Mouse (Mus musculus) T-helper 17 cell (primary cell): ENCODE data around the gene Trabd2b.

Experiments used
- in situ Hi-C, 2 experiments: fragments of 300-600 bp; cut with MboI, MseI; formaldehyde crosslinking; loops; 1 replicate in 1 of 2; 2 replicates in 1 of 2; pipeline ENCODE4 v1.15.1; 2025; ENCODE audit warnings: high pct_unique_total_duplicates in 2 of 2

The Trabd2b gene

GRCm38 (mm10) chr4:114492157-114492556, 85.6 kb downstream of the Trabd2b start:
- in situ Hi-C loops = no loop called here

- in situ Hi-C loops = no loop called here
Measured at GRCm38 (mm10) chr4:114494035-114494434, 87.5 kb downstream of the Trabd2b start.

DNA sequence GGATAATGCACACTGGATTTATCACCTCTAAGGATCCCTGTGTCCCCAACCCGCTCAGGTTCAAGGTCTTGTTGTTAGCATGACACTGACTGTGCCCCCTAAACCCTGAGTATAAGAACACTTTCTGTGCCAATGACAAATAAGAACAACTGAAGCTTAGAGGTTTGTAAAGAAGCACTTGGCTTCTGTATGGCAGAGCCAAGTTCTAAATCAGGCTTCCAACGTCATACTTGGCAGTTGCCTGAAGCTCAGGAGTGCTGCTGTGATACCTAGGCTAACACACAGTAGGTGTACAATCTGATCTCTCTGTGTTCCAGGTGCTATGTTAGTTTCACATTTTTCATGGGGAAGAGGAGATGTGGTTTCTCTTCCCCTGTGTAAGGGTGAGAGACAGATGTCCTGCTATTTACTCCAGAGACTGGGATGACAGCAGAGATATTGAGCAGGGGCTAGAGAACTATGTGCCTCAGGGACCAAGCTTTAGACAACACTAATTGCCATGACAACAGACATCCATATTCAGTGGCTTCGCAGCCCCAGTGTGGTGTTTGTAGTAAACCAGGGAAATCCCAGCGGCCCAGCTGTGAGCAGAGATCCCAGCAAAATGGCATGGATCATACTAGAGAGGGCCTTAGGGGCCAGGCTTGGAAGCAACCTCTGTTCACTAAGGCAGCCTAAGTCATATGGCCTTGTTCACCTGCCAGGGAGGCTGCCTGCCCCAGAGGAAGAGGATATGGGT, 89.3 kb downstream of the Trabd2b start:
- in situ Hi-C loops = no loop called here

- in situ Hi-C loops = no loop called here
Measured at GRCm38 (mm10) chr4:114499650-114500049, 93.1 kb downstream of the Trabd2b start.

GRCm38 (mm10) chr4:114500317-114500716, 93.8 kb downstream of the Trabd2b start:
- in situ Hi-C loops = no loop called here

- in situ Hi-C loops = no loop called here
Measured at GRCm38 (mm10) chr4:114501048-114501447, 94.5 kb downstream of the Trabd2b start.

DNA sequence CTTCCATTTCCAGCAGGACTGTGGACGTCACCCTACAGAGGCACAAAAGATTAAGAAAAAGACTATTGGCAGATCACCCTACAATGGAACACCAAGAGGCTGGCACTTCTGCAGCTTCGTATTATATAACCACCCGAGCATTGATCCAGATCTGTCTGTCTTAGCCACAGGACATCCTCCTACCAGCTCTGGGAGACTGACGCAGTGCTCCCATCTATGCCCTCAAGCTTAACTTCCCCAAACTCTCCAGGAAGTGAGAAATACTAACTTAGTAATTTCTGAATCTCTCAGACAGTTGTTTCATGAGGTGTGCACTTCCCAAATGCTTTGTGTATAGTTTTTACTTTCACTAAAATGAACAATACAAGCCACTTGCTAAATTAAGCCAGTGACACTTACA, 95.1 kb downstream of the Trabd2b start:
- in situ Hi-C loops = no loop called here

GRCm38 (mm10) chr4:114504227-114505041, 97.9 kb downstream of the Trabd2b start:
- in situ Hi-C loops = no loop called here

- in situ Hi-C loops = no loop called here
Measured at GRCm38 (mm10) chr4:114509601-114510000, 103.1 kb downstream of the Trabd2b start.

DNA sequence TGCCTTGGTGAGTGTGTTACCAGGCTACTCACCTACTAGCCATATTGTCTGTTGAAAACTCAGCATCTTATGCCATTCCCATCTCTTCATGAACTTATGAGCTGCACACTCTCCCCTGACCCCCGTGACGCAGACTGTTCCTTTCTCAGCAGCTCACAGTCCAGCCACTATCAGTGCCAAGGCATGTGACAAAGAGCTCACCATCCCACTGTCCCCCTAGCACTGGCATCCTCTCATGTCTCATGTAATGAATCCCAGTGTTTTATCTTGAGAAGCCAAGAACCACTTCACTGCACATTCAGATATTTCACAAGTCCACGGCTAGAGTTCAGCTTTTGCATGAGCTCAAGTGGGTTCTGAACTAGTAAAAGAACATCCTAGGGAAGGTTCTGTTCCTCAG, 105.1 kb downstream of the Trabd2b start:
- in situ Hi-C loops = no loop called here

- in situ Hi-C loops = no loop called here
Measured at GRCm38 (mm10) chr4:114513149-114513548, 106.6 kb downstream of the Trabd2b start.

DNA sequence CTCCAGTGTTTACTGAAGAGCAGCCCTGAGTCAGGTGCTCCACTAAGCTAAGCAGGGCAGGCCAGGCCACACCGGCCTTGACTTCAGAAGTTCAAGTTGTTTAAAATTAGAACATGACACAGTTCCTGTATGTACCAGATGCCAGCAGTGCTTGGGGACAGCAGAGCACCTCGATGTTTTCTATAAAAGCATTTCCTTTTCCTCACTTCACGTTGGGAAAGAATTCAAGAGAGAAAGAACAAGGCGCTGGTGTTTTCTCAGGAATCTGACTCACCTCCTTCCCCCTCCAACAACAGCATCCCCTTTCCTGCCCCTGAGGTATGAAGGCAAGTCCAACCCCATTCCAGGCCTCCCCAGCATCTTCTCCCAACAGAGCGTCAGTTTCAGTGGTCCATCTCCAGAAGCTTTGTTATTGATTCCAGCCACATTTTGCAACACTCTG, 108.8 kb downstream of the Trabd2b start:
- in situ Hi-C loops = no loop called here

- in situ Hi-C loops = no loop called here
Measured at GRCm38 (mm10) chr4:114516651-114517050, 110.1 kb downstream of the Trabd2b start.

- in situ Hi-C loops = no loop called here
Measured at GRCm38 (mm10) chr4:114518061-114518460, 111.5 kb downstream of the Trabd2b start.

DNA sequence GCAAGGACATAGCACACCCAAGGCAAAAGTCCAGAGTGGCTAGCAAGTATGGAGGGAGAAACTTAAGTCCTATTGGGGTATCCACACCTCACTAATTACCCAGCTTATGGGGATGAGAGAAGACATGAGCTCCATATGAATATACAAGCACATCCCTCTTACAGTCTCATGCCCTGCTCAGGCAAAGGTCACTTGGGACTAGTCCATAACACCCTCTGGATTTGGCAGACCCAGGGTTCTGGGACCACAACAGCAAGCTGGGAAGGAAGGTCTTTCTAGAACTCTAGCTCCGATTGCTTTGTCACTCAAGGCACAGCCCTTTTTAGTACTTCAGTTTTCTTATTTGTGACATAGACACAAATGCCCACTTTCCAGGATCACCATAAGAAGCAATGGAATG, 112.0 kb downstream of the Trabd2b start:
- in situ Hi-C loops = no loop called here

- in situ Hi-C loops = no loop called here
Measured at GRCm38 (mm10) chr4:114519321-114519720, 112.8 kb downstream of the Trabd2b start.

DNA sequence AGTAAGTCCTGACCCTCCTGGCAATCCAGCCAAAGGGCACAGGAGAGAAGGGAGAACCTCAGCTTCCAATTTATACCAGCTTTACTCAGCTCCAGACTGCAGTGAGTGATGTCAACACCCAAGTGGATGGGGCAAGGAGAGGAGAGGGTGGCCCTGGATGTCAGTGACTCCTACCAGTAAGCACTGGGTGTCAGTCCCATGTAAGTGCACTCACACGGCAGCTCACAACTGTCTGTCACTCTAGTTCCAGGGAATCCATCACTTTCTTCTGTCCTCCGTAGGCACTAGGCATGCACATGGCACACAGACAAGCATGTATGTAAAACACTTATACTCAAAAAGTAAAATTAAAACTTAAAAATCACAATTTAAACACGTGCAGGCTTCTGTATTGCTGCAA, 113.4 kb downstream of the Trabd2b start:
- in situ Hi-C loops = no loop called here

GRCm38 (mm10) chr4:114523335-114524188, 117.0 kb downstream of the Trabd2b start:
- in situ Hi-C loops = no loop called here

- in situ Hi-C loops = no loop called here
Measured at GRCm38 (mm10) chr4:114531591-114531990, 125.1 kb downstream of the Trabd2b start.

DNA sequence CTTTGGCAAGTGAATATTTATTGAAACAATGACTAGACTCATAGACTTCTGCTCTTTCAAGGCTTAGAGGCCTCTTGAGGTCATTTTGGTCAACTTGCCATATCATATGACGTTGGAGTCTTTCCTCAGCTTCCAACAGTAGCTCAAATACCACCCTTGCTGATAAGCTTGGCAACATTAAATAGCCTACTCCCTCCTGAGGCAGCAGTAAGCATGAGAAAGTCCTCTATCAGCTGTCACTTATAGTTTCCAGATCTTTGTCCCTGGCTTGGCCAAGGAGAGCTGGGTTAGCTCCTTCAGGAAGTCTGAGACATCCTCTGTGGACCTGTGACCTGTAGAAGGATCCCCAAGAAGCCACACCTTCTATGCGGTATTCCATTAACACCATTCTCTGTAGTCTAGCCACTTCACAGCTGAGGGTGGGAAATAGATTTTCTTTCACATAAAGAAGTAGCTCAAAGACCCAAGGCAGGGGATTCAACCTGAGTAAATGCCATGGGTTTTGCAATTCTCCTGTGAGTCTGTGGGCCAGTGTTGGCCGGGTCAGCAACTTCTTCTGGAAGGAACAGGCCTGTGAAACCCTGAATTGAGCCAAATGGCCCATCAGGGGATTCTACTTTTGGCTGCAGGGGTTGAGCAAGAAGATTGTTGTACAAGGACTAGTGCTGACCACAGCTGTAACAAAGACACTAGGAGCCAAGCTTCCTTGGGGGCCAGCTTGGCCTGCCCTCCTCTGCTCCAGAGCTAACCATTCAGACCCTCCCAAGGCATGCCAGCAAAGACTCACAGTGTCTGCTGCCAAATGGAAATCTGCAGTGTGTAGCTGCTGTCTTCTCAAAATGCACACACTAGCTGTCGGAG, 127.6 kb downstream of the Trabd2b start:
- in situ Hi-C loops = no loop called here

GRCm38 (mm10) chr4:114537376-114537974, 131.0 kb downstream of the Trabd2b start:
- in situ Hi-C loops = no loop called here
